Mouse (Mus musculus): ENCODE data around the gene Tom1l1. TPM values are rescaled to one million over a fixed set of nuclear protein-coding genes. Genes with fewer than 3 reads are reported as not detected.

Gene Tom1l1
- total RNA-seq, 1 experiment: 12.0 TPM

DNA sequence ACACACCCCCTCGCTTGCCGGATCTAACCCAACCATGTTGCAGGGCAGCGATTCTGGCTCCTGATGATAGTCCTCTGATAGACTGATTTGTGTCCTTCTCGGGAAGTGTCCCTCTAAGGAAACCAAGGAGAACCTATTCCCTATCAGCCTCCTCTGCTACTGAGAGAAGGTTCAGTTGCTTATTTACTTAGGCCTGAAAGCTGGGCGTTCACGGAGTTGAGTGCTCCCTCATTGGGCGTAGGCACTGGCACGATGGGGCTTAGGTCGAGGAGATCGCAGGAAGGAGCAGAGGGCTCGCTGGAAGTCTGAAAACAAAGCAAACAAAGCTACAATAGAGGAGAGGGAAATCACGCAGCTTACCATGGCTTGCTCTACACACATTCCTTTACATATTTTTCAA is 30.6 kb downstream of the Tom1l1 start:
- H3K27ac ChIP-seq (ENCODE audit: insufficient read depth, low read depth, low read length, poor library complexity, severe bottlenecking): no peak overlapping the region
- peaks cover 7% of the 10 kb centered on the region for H3K36me3 ChIP-seq (ENCODE audit: control insufficient read depth, insufficient read depth, low read length, poor library complexity, severe bottlenecking)
- no peak for DNase-seq (ENCODE audit: low read depth, low spot score)
- H3K4me3 ChIP-seq (ENCODE audit: insufficient read depth in 1 of 2, low read depth in 1 of 2, low read length in 2 of 2, poor library complexity in 1 of 2, severe bottlenecking in 1 of 2): no peak overlapping the region
- no peak overlapping the region for H3K9ac ChIP-seq (ENCODE audit: insufficient read depth, low read depth, low read length, poor library complexity, severe bottlenecking)
- no peaks in the 10 kb centered on the region for H3K4me1 ChIP-seq (ENCODE audit: control insufficient read depth in 2 of 2, insufficient read depth in 2 of 2, low read length in 2 of 2, poor library complexity in 1 of 2)
- in situ Hi-C loops (cut with MboI; ENCODE audit: low sequenced_read_pairs in 2 of 2, unreplicated experiment in 2 of 2): no loop called here
- TF ChIP-seq CHD2 (IDR thresholded peaks at IDR 0.05; ENCODE audit: low read depth, low read length) (no peak), MAFK (IDR thresholded peaks at IDR 0.05; ENCODE audit: insufficient read depth, low read depth, low read length) (no peak), HCFC1 (IDR thresholded peaks at IDR 0.05; ENCODE audit: borderline replicate concordance, insufficient read depth, low read length) (no peak), ZC3H11A (IDR thresholded peaks at IDR 0.05; ENCODE audit: borderline replicate concordance, low read depth, low read length) (no peak), ZNF384 (IDR thresholded peaks at IDR 0.05; ENCODE audit: low read depth, low read length) (no peak)
- H3K9me3 ChIP-seq (ENCODE audit: control insufficient read depth, insufficient read depth, low read depth, low read length): no peaks in the 10 kb centered on the region

DNA sequence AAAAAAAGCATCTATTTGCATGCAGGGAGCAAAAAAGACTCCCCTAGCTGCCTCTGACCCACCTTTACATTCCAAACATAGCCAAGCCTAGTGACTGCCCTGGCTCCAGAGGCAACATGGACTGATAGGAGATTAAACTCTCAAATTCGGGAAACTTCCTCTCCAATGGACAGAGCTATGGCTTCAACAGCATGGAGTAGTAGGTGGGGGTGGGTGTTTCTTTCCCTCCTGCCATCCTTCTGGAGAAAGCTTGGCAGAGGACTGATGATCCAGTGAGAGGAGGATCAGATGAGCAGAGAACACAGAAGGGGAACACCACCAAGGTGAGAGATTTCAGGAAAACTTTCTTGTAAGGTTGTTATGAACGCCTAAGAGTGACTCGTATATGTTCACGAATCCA is 35.6 kb downstream of the Tom1l1 start:
- Histone ChIP-seq H3K4me1 (ENCODE audit: control insufficient read depth in 2 of 2, insufficient read depth in 2 of 2, low read length in 2 of 2, poor library complexity in 1 of 2) (no peaks in the 10 kb centered on the region), H3K4me3 (ENCODE audit: insufficient read depth in 1 of 2, low read depth in 1 of 2, low read length in 2 of 2, poor library complexity in 1 of 2, severe bottlenecking in 1 of 2) (no peak overlapping the region), H3K27ac (ENCODE audit: insufficient read depth, low read depth, low read length, poor library complexity, severe bottlenecking) (no peak overlapping the region), H3K9me3 (ENCODE audit: control insufficient read depth, insufficient read depth, low read depth, low read length) (no peaks in the 10 kb centered on the region), H3K9ac (ENCODE audit: insufficient read depth, low read depth, low read length, poor library complexity, severe bottlenecking) (no peak overlapping the region), H3K36me3 (ENCODE audit: control insufficient read depth, insufficient read depth, low read length, poor library complexity, severe bottlenecking) (peaks cover 8% of the 10 kb centered on the region)
- in situ Hi-C loops (cut with MboI; ENCODE audit: low sequenced_read_pairs in 2 of 2, unreplicated experiment in 2 of 2): no loop called here
- TF ChIP-seq ZNF384 (IDR thresholded peaks at IDR 0.05; ENCODE audit: low read depth, low read length): no peak
- no peak for TF ChIP-seq ZC3H11A (IDR thresholded peaks at IDR 0.05; ENCODE audit: borderline replicate concordance, low read depth, low read length)
- no peak for TF ChIP-seq HCFC1 (IDR thresholded peaks at IDR 0.05; ENCODE audit: borderline replicate concordance, insufficient read depth, low read length)
- no peak for TF ChIP-seq CHD2 (IDR thresholded peaks at IDR 0.05; ENCODE audit: low read depth, low read length)
- TF ChIP-seq MAFK (IDR thresholded peaks at IDR 0.05; ENCODE audit: insufficient read depth, low read depth, low read length): no peak
- no peak for DNase-seq (ENCODE audit: low read depth, low spot score)

DNA sequence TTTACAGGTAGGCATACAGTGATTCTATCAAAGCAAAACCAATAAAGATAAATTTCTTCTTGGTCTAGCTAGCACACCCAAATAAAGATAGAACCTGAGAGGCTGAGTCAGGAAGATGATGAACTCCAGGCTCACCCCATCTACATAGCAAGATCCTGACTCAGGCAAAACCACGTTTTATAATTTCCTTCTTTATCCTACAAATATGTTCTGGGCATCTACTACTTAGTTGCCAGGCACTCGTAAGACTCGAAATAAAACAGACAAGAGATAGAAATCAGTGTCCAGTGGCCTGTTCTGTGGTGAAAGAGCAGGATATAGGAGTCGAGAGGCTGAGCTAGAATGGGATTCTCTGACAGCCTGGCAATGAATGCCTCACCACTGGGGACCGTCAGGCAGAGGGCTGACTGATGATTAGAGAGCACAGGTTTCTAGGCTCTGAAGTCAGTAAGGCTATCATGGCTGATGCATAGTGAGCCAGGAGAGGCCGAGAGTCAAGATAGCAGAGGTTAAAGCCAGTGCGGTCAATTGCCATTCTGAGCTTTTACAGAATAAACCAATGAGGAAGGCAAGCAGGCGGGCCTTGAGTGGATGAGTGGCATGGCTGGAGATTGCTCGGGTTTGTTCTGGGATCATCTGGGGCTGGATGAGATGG is 37.8 kb downstream of the Tom1l1 start:
- no peak overlapping the region for H3K9ac ChIP-seq (ENCODE audit: insufficient read depth, low read depth, low read length, poor library complexity, severe bottlenecking)
- H3K4me3 ChIP-seq (ENCODE audit: insufficient read depth in 1 of 2, low read depth in 1 of 2, low read length in 2 of 2, poor library complexity in 1 of 2, severe bottlenecking in 1 of 2): no peak overlapping the region
- peaks cover 10% of the 10 kb centered on the region for H3K36me3 ChIP-seq (ENCODE audit: control insufficient read depth, insufficient read depth, low read length, poor library complexity, severe bottlenecking)
- TF ChIP-seq HCFC1 (IDR thresholded peaks at IDR 0.05; ENCODE audit: borderline replicate concordance, insufficient read depth, low read length) (no peak), MAFK (IDR thresholded peaks at IDR 0.05; ENCODE audit: insufficient read depth, low read depth, low read length) (no peak), CHD2 (IDR thresholded peaks at IDR 0.05; ENCODE audit: low read depth, low read length) (no peak), ZNF384 (IDR thresholded peaks at IDR 0.05; ENCODE audit: low read depth, low read length) (no peak), ZC3H11A (IDR thresholded peaks at IDR 0.05; ENCODE audit: borderline replicate concordance, low read depth, low read length) (no peak)
- no peaks in the 10 kb centered on the region for H3K4me1 ChIP-seq (ENCODE audit: control insufficient read depth in 2 of 2, insufficient read depth in 2 of 2, low read length in 2 of 2, poor library complexity in 1 of 2)
- no peak for DNase-seq (ENCODE audit: low read depth, low spot score)
- no peak overlapping the region for H3K27ac ChIP-seq (ENCODE audit: insufficient read depth, low read depth, low read length, poor library complexity, severe bottlenecking)
- no peaks in the 10 kb centered on the region for H3K9me3 ChIP-seq (ENCODE audit: control insufficient read depth, insufficient read depth, low read depth, low read length)
- in situ Hi-C loops (cut with MboI; ENCODE audit: low sequenced_read_pairs in 2 of 2, unreplicated experiment in 2 of 2): no loop called here

DNA sequence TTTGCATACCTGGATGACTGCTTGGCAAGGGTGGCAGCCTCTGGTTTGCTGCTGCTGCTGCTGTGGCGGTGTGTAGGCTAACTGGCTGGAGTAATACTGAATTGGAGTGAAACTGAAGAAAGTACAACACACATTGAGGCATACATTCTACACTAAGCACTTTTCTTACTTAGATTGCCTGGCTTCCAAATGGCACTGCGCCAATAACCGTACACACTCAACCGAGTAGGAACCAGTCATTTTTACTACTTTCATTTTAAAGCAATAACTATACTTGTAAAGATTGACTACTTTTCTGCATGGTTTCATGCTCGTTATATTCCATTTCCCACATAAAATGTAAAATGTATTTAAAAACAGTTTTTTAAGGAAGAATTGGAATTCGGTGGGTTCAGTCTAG is 38.4 kb downstream of the Tom1l1 start:
- no peak overlapping the region for H3K4me3 ChIP-seq (ENCODE audit: insufficient read depth in 1 of 2, low read depth in 1 of 2, low read length in 2 of 2, poor library complexity in 1 of 2, severe bottlenecking in 1 of 2)
- H3K9me3 ChIP-seq (ENCODE audit: control insufficient read depth, insufficient read depth, low read depth, low read length): no peaks in the 10 kb centered on the region
- H3K27ac ChIP-seq (ENCODE audit: insufficient read depth, low read depth, low read length, poor library complexity, severe bottlenecking): no peak overlapping the region
- no peak overlapping the region for H3K9ac ChIP-seq (ENCODE audit: insufficient read depth, low read depth, low read length, poor library complexity, severe bottlenecking)
- peaks cover 16% of the 10 kb centered on the region for H3K36me3 ChIP-seq (ENCODE audit: control insufficient read depth, insufficient read depth, low read length, poor library complexity, severe bottlenecking)
- H3K4me1 ChIP-seq (ENCODE audit: control insufficient read depth in 2 of 2, insufficient read depth in 2 of 2, low read length in 2 of 2, poor library complexity in 1 of 2): no peaks in the 10 kb centered on the region
- in situ Hi-C loops (cut with MboI; ENCODE audit: low sequenced_read_pairs in 2 of 2, unreplicated experiment in 2 of 2): no loop called here
- DNase-seq (ENCODE audit: low read depth, low spot score): no peak
- TF ChIP-seq HCFC1 (IDR thresholded peaks at IDR 0.05; ENCODE audit: borderline replicate concordance, insufficient read depth, low read length): no peak
- TF ChIP-seq ZNF384 (IDR thresholded peaks at IDR 0.05; ENCODE audit: low read depth, low read length): no peak
- no peak for TF ChIP-seq MAFK (IDR thresholded peaks at IDR 0.05; ENCODE audit: insufficient read depth, low read depth, low read length)
- TF ChIP-seq CHD2 (IDR thresholded peaks at IDR 0.05; ENCODE audit: low read depth, low read length): no peak
- no peak for TF ChIP-seq ZC3H11A (IDR thresholded peaks at IDR 0.05; ENCODE audit: borderline replicate concordance, low read depth, low read length)

All from ES-E14 (cell line).